Mouse (Mus musculus) cerebellum, adult 2 months (tissue): Measurements from ENCODE around the gene Sertad1. TPM values are rescaled to one million over a fixed set of nuclear protein-coding genes. Genes with fewer than 3 reads are reported as not detected.
A peak's percentile ranks its signal among the peaks of the same experiment; 100 is the strongest.

Experiments
- DNase-seq, 2 experiments: peaks; one replicate each; pipeline ENCODE4 v3.0.0; 2021
- H3K27ac ChIP-seq: fragments of 200-500 bp; 2 replicates; pipeline ENCODE4 v1.5.1; 2012; ENCODE audit warnings: low read length, control low read depth, inconsistent platforms; ENCODE audit not compliant: insufficient read depth
- H3K27me3 ChIP-seq: fragments of 200-500 bp; 2 replicates; pipeline ENCODE4 v1.6.1; 2012; ENCODE audit warnings: inconsistent platforms, mild to moderate bottlenecking, low read length, moderate library complexity; ENCODE audit not compliant: control insufficient read depth, insufficient read depth
- H3K4me1 ChIP-seq: fragments of 200-500 bp; 2 replicates; pipeline ENCODE4 v1.6.1; 2011; ENCODE audit warnings: low read length; ENCODE audit not compliant: control insufficient read depth, insufficient read depth
- H3K4me3 ChIP-seq: fragments of 200-500 bp; replicated peaks from 2 replicates; pipeline ENCODE3; 2011; ENCODE audit warnings: mild to moderate bottlenecking, low read depth, low read length, control low read depth; ENCODE audit not compliant: insufficient read depth
- CTCF ChIP-seq: fragments of 200-500 bp; IDR thresholded peaks from 2 replicates; pipeline ENCODE4 v1.5.1; 2011; ENCODE audit warnings: low read depth, mild to moderate bottlenecking, control low read depth, low read length, moderate library complexity, borderline replicate concordance; ENCODE audit not compliant: insufficient read depth
- POLR2A ChIP-seq: fragments of 200-500 bp; IDR thresholded peaks from 2 replicates; pipeline ENCODE4 v1.6.1; 2011; ENCODE audit warnings: low read length, control low read depth, borderline replicate concordance; ENCODE audit not compliant: insufficient read depth
- WGBS: fragments of 180-500 bp; shearing (Covaris S2); methylation state at CpG from one replicate; pipeline ENCODE4 v1.1.7; 2018; 5-methylcytosine and 5-hydroxymethylcytosine counted together
- polyA plus RNA-seq: library from polyadenylated mRNA; depleted of rRNA; stranded (reverse); fragments of >200 nt; gene quantifications from 2 replicates; pipeline ENCODE4 v1.2.3, GENCODE M21; 2012

The Sertad1 gene
- polyA plus RNA-seq, 1 experiment = 17.4 TPM

DNA sequence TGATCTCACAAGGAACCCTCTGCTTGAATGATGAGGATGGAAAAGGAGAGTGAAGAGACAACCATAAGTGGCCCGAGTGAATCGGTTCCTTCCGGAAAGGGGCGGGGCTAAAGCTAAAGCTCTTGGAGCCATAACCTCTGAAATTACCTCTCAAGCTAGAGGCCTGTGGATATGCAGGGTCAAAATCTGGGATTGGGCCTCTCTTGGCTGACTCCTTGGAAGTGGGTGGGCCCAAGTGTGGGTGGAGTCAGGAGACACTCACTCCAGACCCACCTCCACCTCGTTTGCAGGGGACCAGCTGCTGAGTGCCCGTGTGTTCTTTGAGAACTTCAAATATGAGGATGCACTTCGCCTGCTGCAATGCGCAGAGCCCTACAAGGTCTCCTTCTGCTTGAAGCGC lies 28.3 kb downstream of the Sertad1 start:
- no peaks in the 10 kb centered on the region for H3K27me3 ChIP-seq
- no peak for DNase-seq
- WGBS = 78% methylated on average over 9 of the region's 9 CpGs
- H3K4me1 ChIP-seq = no peaks in the 10 kb centered on the region
- no peak overlapping the region for H3K4me3 ChIP-seq
- H3K27ac ChIP-seq = no peak overlapping the region
- TF ChIP-seq CTCF (no peak), POLR2A (no peak)

DNA sequence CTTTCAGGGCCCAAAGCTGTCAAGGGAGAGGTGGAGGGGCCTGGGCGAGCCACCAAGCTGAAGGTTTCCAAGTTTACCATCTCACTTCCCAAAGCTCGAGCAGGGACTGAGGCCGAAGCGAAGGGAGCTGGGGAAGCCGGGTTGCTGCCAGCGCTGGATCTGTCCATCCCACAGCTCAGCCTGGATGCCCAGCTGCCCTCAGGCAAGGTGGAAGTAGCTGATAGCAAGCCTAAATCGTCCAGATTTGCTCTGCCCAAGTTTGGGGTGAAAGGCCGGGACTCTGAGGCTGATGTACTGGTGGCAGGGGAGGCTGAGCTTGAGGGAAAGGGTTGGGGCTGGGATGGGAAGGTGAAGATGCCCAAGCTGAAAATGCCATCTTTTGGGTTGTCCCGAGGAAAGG lies 31.6 kb downstream of the Sertad1 start:
- Histone ChIP-seq H3K27me3 (no peaks in the 10 kb centered on the region), H3K4me1 (no peaks in the 10 kb centered on the region), H3K27ac (no peak overlapping the region), H3K4me3 (no peak overlapping the region)
- no peak for DNase-seq
- WGBS = 84% methylated on average over 9 of the region's 9 CpGs
- TF ChIP-seq POLR2A (no peak), CTCF (no peak)

GRCm38 (mm10) chr7:27520104-27520503 lies 33.4 kb downstream of the Sertad1 start:
- Histone ChIP-seq H3K27me3 (no peaks in the 10 kb centered on the region), H3K4me3 (no peak overlapping the region), H3K27ac (no peak overlapping the region), H3K4me1 (no peaks in the 10 kb centered on the region)
- DNase-seq = no peak
- TF ChIP-seq CTCF (0 out of 2 replicates have a peak, but pooled peaks have one; percentile 11), POLR2A (no peak)

- no peak for DNase-seq
- no peaks in the 10 kb centered on the region for H3K27me3 ChIP-seq
- H3K27ac ChIP-seq = no peak overlapping the region
- TF ChIP-seq CTCF = no peak
- no peak for TF ChIP-seq POLR2A
- H3K4me3 ChIP-seq = no peak overlapping the region
- 23% methylated on average over 1 of the region's 1 CpGs for WGBS
- no peaks in the 10 kb centered on the region for H3K4me1 ChIP-seq
Measured at GRCm38 (mm10) chr7:27520599-27520998, 33.9 kb downstream of the Sertad1 start.

DNA sequence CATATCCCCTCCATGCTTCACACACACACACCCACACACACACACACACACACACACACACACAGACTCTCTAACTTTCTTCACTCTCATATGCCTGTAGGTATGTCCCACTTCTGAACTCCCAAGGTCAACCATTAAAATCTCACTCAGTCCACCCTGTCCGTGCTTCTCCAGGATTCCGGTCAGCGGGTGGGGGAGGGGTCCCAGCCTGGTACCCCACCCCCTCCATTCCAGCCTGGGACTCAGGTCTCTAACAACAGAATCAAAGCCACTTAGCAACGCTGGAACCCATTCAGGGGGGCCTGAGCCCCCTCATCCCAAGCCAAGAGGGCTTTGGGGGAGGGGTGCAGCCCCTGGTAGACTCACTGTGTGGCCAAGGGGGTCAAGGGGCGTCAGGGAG lies 36.3 kb downstream of the Sertad1 start, which contains the start of gene Hipk4:
Gene Hipk4 (plus strand): TSS at position 301 of the 400 bp plus-strand sequence.
- DNase-seq = no peak
- no peak within 1 kb of the TSS for H3K27ac ChIP-seq
- no peak for TF ChIP-seq POLR2A
- H3K4me1 ChIP-seq = no peaks in the 10 kb centered on the region
- no peaks in the 10 kb centered on the region for H3K27me3 ChIP-seq
- 61% methylated on average over 5 of the region's 5 CpGs for WGBS
- H3K4me3 ChIP-seq = no peak within 1 kb of the TSS

GRCm38 (mm10) chr7:27523805-27524204 lies 37.1 kb downstream of the Sertad1 start:
- no peaks in the 10 kb centered on the region for H3K27me3 ChIP-seq
- no peak for DNase-seq
- no peaks in the 10 kb centered on the region for H3K4me1 ChIP-seq
- TF ChIP-seq CTCF (no peak), POLR2A (no peak)
- WGBS = 95% methylated on average over 13 of the region's 13 CpGs
- H3K27ac ChIP-seq = no peak overlapping the region
- H3K4me3 ChIP-seq = no peak overlapping the region

GRCm38 (mm10) chr7:27526039-27526827 lies 39.5 kb downstream of the Sertad1 start:
- no peak overlapping the region for H3K4me3 ChIP-seq
- H3K27me3 ChIP-seq = no peaks in the 10 kb centered on the region
- TF ChIP-seq CTCF (peak; percentile 94), POLR2A (no peak)
- peak; percentile 76 to 79 for DNase-seq
- no peaks in the 10 kb centered on the region for H3K4me1 ChIP-seq
- WGBS = 15% methylated on average over 10 of the region's 10 CpGs
- no peak overlapping the region for H3K27ac ChIP-seq

- TF ChIP-seq CTCF (no peak), POLR2A (no peak)
- no peak for DNase-seq
- Histone ChIP-seq H3K4me1 (no peaks in the 10 kb centered on the region), H3K27ac (no peak overlapping the region), H3K4me3 (no peak overlapping the region), H3K27me3 (no peaks in the 10 kb centered on the region)
- WGBS = 61% methylated on average over 21 of the region's 21 CpGs
Measured at GRCm38 (mm10) chr7:27529070-27529469, 42.4 kb downstream of the Sertad1 start.
